Mouse (Mus musculus): Measurements from ENCODE around the gene Rps6ka5. TPM values are rescaled to one million over a fixed set of nuclear protein-coding genes. Genes with fewer than 3 reads are reported as not detected.

Gene Rps6ka5
- 32.3 and 36.3 TPM in 2 replicates for total RNA-seq (2023)

DNA sequence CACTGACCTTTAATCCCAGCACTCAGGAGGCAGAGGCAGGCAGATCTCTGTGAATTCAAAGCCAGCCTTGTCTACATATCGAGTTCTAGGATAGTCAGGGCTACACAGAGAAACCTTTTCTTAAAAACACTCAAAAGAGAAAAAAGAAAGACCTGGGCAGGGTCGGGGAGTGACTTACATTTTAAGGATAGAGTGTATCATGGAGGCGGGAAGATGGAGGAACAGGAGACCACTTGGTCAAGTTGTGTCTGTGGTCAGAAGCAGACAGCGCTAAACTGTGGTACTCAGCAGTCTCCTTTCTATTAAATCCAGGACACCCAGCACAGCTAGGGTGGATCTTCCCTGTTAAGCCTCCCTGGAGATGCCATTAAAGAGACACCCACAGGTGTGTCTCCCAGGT is at the start of gene Rps6ka5:
Gene Rps6ka5, minus strand, starts transcription at position 333 of the 400 bp plus-strand sequence.

GRCm38 (mm10) chr12:100520794-100521186 is 206.0 kb downstream of the Rps6ka5 start, which contains the start of gene Ttc7b:
TSS of gene Ttc7b (minus strand) at chr12:100520826.

Other genes with a start within 250 kb of the Rps6ka5 start
- gene Ttc7b, start 206.2 kb downstream of the Rps6ka5 start, total RNA-seq (2023): 60.3 and 98.1 TPM in 2 replicates
- gene Dglucy, start 52.1 kb upstream of the Rps6ka5 start, total RNA-seq (2023): 27.8 and 30.7 TPM in 2 replicates
- gene Gpr68, start 181.2 kb upstream of the Rps6ka5 start, total RNA-seq (2023): 0.98 and 2.5 TPM in 2 replicates